ENCODE assay signal across 33 mouse cellular contexts in genomic region chr2:58470290-58470689, GRCm38 (mm10). TPM values are rescaled to one million over a fixed set of nuclear protein-coding genes. Genes with fewer than 3 reads are reported as not detected.
"Had no signal": no experiment of that assay in that cellular context is flagged by ENCODE, and none has a peak within 500 bp of the region (broad histone marks: within the 10 kb centered on the region; RNA-seq: fewer than 3 reads in every experiment).

No protein-coding gene starts in this region.

- ATAC-seq: hindbrain, postnatal 0 days; intestine, postnatal 0 days; liver, embryonic 12.5 days had no signal

- H3K4me3 ChIP-seq: gastrocnemius, adult 2 months; heart, embryonic 10.5 days; heart, embryonic 12.5 days; hindbrain, embryonic 13.5 days; hindbrain, embryonic 15.5 days; layer of hippocampus, adult 2 months; left cerebral cortex, adult 2 months; limb, embryonic 13.5 days; limb, embryonic 15.5 days; liver, embryonic 12.5 days had no signal

- H3K9me3 ChIP-seq: heart, embryonic 10.5 days; hindbrain, embryonic 13.5 days; hindbrain, embryonic 15.5 days; limb, embryonic 15.5 days; liver, embryonic 12.5 days had no signal

- H3K27me3 ChIP-seq: heart, embryonic 12.5 days; hindbrain, embryonic 13.5 days; hindbrain, embryonic 15.5 days; limb, embryonic 13.5 days; limb, embryonic 15.5 days; liver, embryonic 12.5 days had no signal

- H3K27ac ChIP-seq: gastrocnemius, adult 2 months; heart, embryonic 10.5 days; hindbrain, embryonic 13.5 days; hindbrain, embryonic 15.5 days; hindbrain, postnatal 0 days; layer of hippocampus, adult 2 months; left cerebral cortex, adult 2 months; limb, embryonic 13.5 days; limb, embryonic 15.5 days; liver, embryonic 12.5 days; liver, embryonic 14.5 days had no signal

- H3K9ac ChIP-seq: heart, embryonic 12.5 days; hindbrain, embryonic 13.5 days; hindbrain, embryonic 15.5 days; limb, embryonic 13.5 days; limb, embryonic 15.5 days; liver, embryonic 12.5 days; liver, embryonic 14.5 days had no signal

- H3K4me2 ChIP-seq: heart, embryonic 12.5 days; hindbrain, embryonic 13.5 days; hindbrain, embryonic 15.5 days; limb, embryonic 13.5 days; limb, embryonic 15.5 days; liver, embryonic 12.5 days had no signal

- H3K4me1 ChIP-seq: heart, embryonic 10.5 days; heart, embryonic 12.5 days; hindbrain, embryonic 13.5 days; hindbrain, embryonic 15.5 days; limb, embryonic 13.5 days; limb, embryonic 15.5 days; liver, embryonic 12.5 days had no signal

- DNase-seq: gastrocnemius, adult 2 months; gastrocnemius, postnatal 14 days; gastrocnemius, postnatal 36 days; heart, adult 18-20 months; heart, postnatal 10 days; heart, postnatal 36 days; kidney, adult 18-20 months; kidney, adult 8-10 months; kidney, postnatal 10 days; kidney, postnatal 25 days; kidney, postnatal 4 days had no signal

RNA-seq across cellular contexts. Expression of gene Gm17409, which starts 0.4 kb away (rescaled TPM):
- polyA plus RNA-seq: gonadal fat pad, adult 2 months; heart, embryonic 10.5 days; heart, embryonic 12.5 days; heart, embryonic 14.5 days; heart, embryonic 16.5 days; hindbrain, embryonic 11.5 days; hindbrain, embryonic 13.5 days; hindbrain, embryonic 15.5 days; hindbrain, postnatal 0 days; intestine, embryonic 14.5 days; intestine, postnatal 0 days; kidney, embryonic 14.5 days; kidney, embryonic 16.5 days; limb, embryonic 11.5 days; limb, embryonic 13.5 days; limb, embryonic 15.5 days; liver, adult 2 months; liver, embryonic 12.5 days; liver, embryonic 14.5 days; liver, embryonic 16.5 days had no signal
